Mouse (Mus musculus) right cerebral cortex, postnatal 36 days (tissue): ENCODE results near the gene Hipk2.

Experiments used
- DNase-seq, 2 experiments: peaks; one replicate each; pipeline ENCODE4 v3.0.0; 2022; ENCODE audit warnings: low spot score in 2 of 2, mixed read lengths in 1 of 2

Gene Hipk2

DNA sequence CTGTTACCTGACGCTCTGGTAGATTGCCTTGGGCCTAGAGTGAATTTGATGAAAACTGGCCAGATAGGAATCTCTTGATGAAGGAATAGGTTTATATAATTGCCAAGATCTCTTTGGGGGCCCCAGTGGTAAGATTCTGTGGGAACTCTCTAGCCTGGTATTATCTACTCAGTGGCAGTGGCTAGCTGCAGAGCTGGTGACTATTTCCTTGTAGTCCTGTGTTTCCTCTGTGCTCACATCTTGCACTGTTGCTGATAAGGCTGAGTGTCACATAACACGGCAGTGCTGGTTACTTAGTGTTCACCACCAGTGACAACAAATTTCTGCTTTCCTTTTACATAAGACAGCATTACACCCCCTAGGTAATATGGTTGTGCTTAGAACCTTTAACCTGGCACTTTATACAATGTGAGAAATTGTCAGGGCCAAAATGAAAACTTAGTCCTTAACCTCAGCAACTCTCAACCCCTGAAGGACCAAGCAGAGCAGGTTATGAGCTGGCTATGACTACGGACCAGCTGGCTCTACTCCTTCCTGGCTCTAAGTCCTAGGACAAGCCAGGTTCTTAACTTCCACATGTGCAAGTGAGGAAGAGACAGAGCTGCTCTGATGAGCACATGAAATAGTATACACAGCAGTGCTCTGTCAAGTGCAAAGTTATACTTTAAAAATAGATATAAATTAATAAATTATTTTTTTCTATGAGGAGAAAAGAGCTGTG, 80.7 kb downstream of the Hipk2 start:
- DNase-seq: no peak

- DNase-seq: no peak
Measured at GRCm38 (mm10) chr6:38792966-38793365, 83.0 kb downstream of the Hipk2 start.

DNA sequence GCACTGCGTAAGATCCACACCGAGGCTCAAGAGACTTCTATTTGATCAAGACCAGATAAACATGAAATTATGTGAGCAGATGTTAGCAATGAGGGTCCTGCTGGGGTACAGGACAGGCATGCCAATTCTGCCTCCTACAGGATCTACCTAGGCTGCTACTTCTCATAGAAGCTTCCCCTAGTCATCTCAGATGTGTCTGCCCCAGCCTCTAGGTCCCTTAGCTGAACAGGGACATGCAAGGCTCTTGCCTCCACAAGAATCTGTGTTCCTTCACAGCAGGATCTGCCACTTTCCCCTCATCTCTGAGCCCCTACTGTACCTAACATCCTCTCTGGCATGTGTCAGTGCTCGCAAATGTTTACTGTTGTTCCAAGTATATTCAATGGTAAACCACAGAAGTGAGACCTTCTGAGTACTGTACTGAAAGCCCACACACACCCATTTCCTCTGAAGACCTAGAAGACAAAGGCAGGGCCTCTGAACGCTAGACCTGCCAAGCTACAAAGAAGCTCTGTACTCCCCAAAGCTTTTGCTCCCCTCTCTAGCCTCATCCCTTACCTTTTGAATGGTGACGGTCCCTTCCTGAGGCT, 86.6 kb downstream of the Hipk2 start:
- no peak for DNase-seq

- peak in 1 of 2 experiments; percentile 38 for DNase-seq
Measured at GRCm38 (mm10) chr6:38787811-38788509, 88.0 kb downstream of the Hipk2 start.

GRCm38 (mm10) chr6:38787134-38787533, 88.8 kb downstream of the Hipk2 start:
- DNase-seq: no peak

DNA sequence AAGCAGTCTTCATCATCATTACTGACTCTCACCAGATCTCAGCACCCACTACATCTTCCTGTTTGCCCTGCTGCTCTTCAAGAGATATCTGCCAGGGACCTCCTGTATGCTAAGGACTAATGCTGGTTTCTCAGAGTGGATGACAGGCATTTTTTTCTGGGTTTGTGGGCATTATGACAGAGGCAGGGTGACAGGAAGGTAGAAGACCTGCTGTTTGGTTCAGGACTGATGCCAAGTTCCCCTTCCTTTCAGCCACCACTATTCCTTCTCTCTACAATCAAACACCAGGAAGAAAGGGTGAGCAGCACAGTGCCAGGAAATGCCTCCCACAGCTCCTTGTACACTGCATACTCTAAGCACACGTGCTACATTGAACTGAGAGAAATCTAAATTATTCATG, 90.2 kb downstream of the Hipk2 start:
- no peak for DNase-seq

DNA sequence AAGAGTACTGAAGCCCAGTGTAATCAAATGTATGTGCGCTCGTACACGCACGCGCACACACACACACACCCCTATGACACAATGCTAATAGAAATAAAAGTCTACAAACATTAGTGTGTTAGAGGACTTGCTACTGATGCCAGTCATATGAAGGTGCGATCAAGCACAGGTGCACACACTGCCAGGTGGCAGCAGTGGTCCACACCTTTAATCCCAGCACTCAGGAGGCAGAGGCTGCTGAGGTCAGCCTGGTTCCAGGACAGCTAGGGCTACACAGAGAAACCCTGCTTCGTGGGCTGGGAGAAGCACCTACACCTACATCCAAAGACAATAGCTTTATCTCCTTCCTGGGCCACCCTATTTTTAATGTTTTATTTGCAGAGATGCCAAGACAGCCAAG, 96.6 kb downstream of the Hipk2 start:
- DNase-seq: no peak

- no peak for DNase-seq
Measured at GRCm38 (mm10) chr6:38778887-38779286, 97.1 kb downstream of the Hipk2 start.

DNA sequence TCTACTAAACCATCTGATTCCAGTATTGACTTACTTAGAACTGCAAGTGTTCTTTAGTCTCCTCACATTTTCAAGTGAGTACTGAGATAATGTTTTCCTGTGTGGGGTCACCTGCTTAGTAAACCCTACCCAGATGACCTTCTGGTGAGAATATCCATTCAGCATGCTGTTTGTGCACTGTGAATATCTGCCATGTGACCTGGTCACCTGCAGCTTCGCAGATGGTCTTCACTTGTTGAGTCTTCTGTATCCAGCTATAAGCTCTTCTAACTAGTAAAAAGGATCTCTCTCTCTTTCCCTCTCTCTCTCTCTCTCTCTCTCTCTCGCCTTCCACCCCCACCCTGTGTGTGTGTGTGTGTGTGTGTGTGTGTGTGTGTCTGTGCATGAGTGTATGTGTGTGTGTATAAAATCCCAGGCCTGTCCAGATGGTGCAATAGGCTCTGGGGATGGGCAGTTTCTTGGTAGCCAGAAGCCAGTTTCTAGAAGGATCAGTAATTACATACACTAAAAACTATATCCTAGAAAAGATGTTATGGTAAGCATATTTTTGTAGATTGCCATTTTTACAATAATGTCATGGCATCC, 99.9 kb downstream of the Hipk2 start:
- DNase-seq: no peak

GRCm38 (mm10) chr6:38772836-38773518, 103.0 kb downstream of the Hipk2 start:
- no peak for DNase-seq

DNA sequence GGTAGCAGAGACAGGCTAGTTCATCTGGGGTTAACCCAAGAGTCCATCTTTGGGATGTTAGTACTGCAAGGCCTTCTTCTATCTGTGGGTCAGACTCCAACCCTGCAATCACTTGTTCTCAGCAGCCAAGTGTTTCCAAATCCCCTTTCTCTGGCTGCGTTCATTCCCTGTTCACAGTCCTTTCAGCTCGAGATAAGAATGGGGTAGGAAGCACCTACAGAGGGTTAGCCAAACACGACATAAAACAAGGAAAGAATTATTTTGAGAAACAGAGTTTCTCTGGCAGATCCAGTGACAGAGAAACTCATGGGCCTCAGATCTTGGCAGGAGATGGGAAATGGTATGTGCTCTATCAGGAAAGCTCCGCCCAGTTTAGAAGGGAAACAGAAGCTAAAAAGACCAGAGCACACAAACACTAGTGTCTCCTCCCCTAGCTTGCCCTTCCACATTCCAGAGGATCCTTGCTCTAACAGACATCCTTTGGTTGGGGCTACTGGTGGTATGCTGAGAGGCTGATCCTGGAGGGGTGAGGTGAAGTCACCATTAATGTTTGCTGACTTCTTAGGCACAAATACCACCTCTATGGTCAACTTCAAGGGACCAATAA, 104.8 kb downstream of the Hipk2 start:
- DNase-seq: no peak

- no peak for DNase-seq
Measured at GRCm38 (mm10) chr6:38769627-38770026, 106.3 kb downstream of the Hipk2 start.

DNA sequence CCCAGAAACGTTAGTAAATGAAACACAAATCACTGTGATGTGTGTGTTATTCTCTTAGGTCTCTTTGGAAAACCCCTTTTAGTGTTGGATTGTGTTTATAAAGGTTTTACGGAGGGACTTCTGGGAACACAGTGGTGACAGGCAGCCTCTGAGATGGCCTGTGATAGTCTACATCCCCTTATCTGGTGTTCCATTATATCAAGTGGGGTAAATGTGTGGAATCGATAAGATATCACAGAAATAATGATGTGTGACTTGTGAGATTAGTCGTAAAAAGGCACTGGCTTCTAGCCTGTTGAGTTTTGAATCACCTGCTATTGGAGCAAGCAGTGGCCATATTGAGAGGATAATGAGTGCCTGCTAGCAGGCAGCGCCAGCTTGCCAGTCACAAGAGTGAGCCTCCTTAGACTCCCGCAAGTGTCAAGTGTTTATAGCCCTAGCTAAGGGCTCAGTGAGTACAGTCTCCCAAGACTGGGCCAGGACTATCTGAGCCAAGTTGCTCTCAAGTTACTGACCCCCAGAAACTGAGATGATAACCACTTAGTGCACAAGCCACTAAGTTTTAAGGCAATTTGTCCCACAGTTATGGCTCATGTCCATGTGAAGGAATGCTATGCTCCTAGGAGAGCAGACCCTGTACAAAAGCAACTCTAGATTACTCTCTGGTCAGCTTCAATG, 113.2 kb downstream of the Hipk2 start:
- DNase-seq: no peak

- no peak for DNase-seq
Measured at GRCm38 (mm10) chr6:38762006-38762405, 114.0 kb downstream of the Hipk2 start.

GRCm38 (mm10) chr6:38760911-38761706, 114.9 kb downstream of the Hipk2 start:
- no peak for DNase-seq

DNA sequence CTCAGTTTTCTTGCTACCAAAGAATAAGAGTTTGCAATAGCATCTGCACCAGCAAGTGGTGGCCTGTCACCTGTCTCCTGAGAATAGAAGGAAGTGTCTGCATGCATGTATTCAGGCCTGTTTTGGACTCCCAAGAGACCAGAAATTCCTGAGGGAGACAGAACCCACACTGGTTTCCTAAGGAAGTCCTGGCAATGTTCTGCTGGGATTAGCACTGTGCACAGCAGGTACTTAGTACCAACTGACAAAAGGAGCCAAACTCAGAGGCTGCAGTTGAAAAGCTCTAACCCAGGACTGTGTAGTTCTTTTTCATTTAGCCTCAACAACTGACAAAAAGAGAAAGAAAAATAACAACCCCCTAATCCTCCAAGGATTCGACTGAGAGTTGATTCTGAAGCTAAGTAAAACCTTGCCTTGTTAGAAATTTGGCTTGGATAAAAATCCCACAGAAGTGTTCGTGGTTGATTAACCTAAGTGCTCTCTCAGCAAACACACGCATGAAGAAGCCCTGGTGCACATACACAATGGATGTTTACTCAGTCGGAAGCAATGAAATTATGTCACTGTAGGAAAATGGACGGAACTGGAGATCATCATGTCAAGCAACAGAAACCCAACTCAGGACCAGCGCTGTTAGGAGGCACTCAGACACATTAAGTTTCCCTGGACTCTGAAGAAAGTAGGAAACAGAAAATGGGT, 115.9 kb downstream of the Hipk2 start:
- no peak for DNase-seq

DNA sequence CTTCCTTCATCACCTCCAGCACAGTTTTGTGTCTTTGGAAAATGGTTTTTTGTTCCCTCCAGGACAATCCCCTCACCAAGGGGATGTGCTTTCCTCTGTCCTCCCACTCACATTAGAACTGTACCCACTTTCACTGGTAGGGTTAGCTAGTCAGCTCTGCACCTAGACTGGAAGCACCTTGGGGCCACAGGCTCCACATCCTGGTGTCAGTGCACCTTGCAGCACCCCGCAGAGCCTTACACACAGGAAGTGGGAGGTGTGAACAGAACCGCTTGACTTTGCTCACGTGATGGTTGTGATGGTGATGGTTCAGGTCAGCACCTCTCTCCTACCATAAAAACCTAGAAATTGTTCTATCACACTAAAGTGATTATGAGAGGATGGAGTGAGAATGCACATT, 116.8 kb downstream of the Hipk2 start:
- DNase-seq: no peak

DNA sequence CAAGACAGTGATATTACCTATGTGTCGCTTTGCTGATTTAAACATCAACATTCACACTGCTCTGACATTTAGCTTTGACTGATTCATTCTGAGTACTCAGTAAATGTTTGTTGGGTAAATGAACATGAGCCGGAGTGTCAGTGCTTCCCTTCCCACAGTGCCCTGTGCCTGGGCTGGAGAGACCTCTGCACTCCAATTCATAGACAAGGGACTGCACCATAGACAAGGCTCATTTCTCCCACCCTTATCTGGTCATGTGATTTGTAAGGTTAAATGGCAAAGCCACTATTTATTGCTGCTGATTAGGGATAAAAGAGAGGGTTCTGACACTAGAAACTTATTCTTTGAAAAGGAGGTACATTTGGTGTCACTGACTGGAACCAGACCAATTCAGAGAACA, 118.4 kb downstream of the Hipk2 start:
- DNase-seq: no peak

DNA sequence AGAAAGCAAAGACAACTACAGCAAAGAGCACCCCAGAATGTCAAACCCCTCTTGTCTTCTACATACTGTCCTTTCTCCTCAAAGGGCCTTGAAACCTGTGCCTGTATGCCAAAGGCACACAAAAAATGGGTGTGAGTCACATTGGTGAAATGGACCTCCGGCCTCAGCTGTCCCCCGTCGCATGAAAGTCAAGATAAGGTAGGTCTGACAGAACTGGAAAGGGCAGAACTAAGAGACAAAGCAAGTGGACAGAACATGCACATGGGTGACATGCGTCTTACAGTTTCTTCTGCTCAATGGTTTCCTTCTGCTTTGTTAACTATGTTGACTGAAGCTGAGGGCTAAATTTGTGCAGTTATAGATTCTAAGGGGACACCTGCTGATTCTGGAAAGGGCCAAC, 119.0 kb downstream of the Hipk2 start:
- no peak for DNase-seq

DNA sequence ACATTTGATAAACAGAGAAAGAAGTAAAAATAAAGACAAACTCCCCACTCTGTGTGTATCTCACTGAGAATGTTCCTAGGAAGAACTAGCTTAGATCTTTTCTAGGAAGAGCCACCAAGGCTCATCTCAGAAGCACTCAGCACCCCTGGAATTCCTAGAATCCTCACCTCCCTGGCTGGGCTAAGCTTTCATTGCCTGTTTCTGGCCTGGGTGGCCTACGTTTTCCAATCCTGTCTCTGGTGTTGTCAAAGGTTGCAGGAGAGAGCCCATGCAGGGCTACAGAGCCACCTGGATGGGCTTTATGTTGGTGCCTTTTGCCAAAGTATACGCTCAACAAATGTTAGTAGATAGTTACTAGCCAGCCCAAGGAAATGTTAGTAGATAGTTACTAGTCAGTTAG, 120.0 kb downstream of the Hipk2 start:
- DNase-seq: no peak
